ENCODE assay signal across 17 mouse cellular contexts in the genomic region with DNA sequence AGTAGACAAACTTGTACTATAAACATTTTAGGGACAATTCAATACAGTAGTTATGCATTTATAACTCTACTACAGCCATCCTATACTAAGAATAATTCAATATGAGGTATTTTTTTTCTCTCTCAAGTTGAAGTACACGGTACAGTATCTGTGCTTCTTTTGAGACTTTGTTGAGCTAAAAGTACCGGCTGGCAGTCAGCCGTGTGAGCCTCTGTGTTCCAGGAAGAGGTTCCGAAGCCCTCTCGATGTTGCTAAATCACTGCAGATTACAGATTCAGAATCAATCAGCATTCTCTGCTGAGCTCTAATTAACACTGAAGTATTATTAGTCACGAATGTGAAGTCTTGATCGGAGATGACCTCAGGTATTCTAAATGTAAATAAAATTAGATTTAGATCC.
DNase-seq lines count a peak whose midpoint lies in the region; TF ChIP-seq lines count a peak whose summit lies in the region.
"Had no signal": no experiment of that assay in that cellular context is flagged by ENCODE, and none has a peak within 500 bp of the region (broad histone marks: within the 10 kb centered on the region; RNA-seq: fewer than 3 reads in every experiment).

No protein-coding gene starts in this region.

- intact Hi-C loops in gastrocnemius, adult 2 months (cut with DNase I), result no loop called here
- intact Hi-C loops in gastrocnemius, postnatal 14 days (cut with DNase I; ENCODE audit: low total_unique reads), result no loop called here

- H3K4me3 ChIP-seq in gastrocnemius, adult 2 months, result no peak overlapping the region
- H3K4me3 ChIP-seq: embryonic facial prominence, embryonic 10.5 days; embryonic facial prominence, embryonic 12.5 days; forebrain, embryonic 13.5 days; forebrain, embryonic 15.5 days had no signal

- no peak overlapping the region for H3K27ac ChIP-seq in gastrocnemius, adult 2 months
- H3K27ac ChIP-seq: embryonic facial prominence, embryonic 10.5 days; embryonic facial prominence, embryonic 12.5 days; forebrain, embryonic 13.5 days; forebrain, embryonic 15.5 days had no signal

- TF ChIP-seq CTCF in gastrocnemius, adult 2 months (IDR thresholded peaks at IDR 0.05), result no peak

- peak; percentile 39 for DNase-seq in gastrocnemius, adult 2 months
- no peak for DNase-seq in gastrocnemius, postnatal 14 days
- DNase-seq in lung, postnatal 14 days, result peak; percentile 27
- DNase-seq in lung, postnatal 25 days (ENCODE audit: low spot score), result no peak
- peak; percentile 39 for DNase-seq in right cerebral cortex, adult 18-20 months
- no peak for DNase-seq in right cerebral cortex, postnatal 36 days (ENCODE audit: low spot score in 2 of 2)
- DNase-seq: adrenal gland, adult 8-10 months; adrenal gland, postnatal 14 days; B cell, adult 2 months; cerebellum, adult 11-12 months; cerebellum, adult 2 months; cerebellum, adult 9-10 months; cerebellum, postnatal 25 days had no signal

Comparison
In these comparisons a context has a peak if more than half of its experiments do, and no peak if none do; other contexts are left out.
1. DNase-seq: peak in gastrocnemius, adult 2 months (single experiment), lung, postnatal 14 days (single experiment) and right cerebral cortex, adult 18-20 months (single experiment); none in gastrocnemius, postnatal 14 days (single experiment), lung, postnatal 25 days (single experiment) and right cerebral cortex, postnatal 36 days (0 of 2).